Mouse (Mus musculus) heart, embryonic 11.5 days (tissue): Measurements from ENCODE around the gene Clip4. TPM values are rescaled to one million over a fixed set of nuclear protein-coding genes. Genes with fewer than 3 reads are reported as not detected.

Source experiments
- ATAC-seq: fragments of 200-750 bp; cut with Nextera tagmentation; replicated peaks from 2 replicates; pipeline ENCODE4 v1.8.0; 2017; ENCODE audit warnings: moderate library complexity; ENCODE audit not compliant: insufficient number of reproducible peaks, low FRiP score, low TSS enrichment
- H3K27ac ChIP-seq: fragments of 300-500 bp; sonication (generic); 2 replicates; pipeline ENCODE4 v1.5.1; 2014; ENCODE audit warnings: mild to moderate bottlenecking, low read depth, low read length
- H3K27me3 ChIP-seq: fragments of 300-500 bp; sonication (generic); 2 replicates; pipeline ENCODE4 v1.6.1; 2014; ENCODE audit warnings: mild to moderate bottlenecking, low read length, mixed read lengths; ENCODE audit not compliant: control insufficient read depth, insufficient read depth
- H3K36me3 ChIP-seq: fragments of 300-500 bp; sonication (generic); 2 replicates; pipeline ENCODE4 v1.6.1; 2014; ENCODE audit warnings: mild to moderate bottlenecking, low read length, moderate library complexity, mixed read lengths; ENCODE audit not compliant: control insufficient read depth, insufficient read depth
- H3K4me1 ChIP-seq: fragments of 300-500 bp; sonication (generic); 2 replicates; pipeline ENCODE4 v1.6.1; 2014; ENCODE audit warnings: low read length; ENCODE audit not compliant: control insufficient read depth, insufficient read depth
- H3K4me2 ChIP-seq: fragments of 300-500 bp; sonication (generic); 2 replicates; pipeline ENCODE4 v1.6.1; 2014; ENCODE audit warnings: mild to moderate bottlenecking, moderate library complexity
- H3K4me3 ChIP-seq: fragments of 300-500 bp; sonication (generic); 2 replicates; pipeline ENCODE4 v1.5.1; 2014; ENCODE audit warnings: low read depth, low read length
- H3K9ac ChIP-seq: fragments of 300-500 bp; sonication (generic); 2 replicates; pipeline ENCODE4 v1.6.1; 2014; ENCODE audit warnings: mild to moderate bottlenecking, low read depth, low read length, moderate library complexity
- H3K9me3 ChIP-seq: fragments of 300-500 bp; sonication (generic); replicated peaks from 2 replicates; pipeline ENCODE4 v1.6.1; 2016; ENCODE audit warnings: low read length; ENCODE audit not compliant: control insufficient read depth
- WGBS: fragments of 180-500 bp; shearing (Covaris S2); extraction: QIAGEN DNeasy Blood & Tissue Kit; methylation state at CpG from one replicate; pipeline ENCODE4 v1.1.7; 2014; ENCODE audit not compliant: insufficient replicate concordance; 5-methylcytosine and 5-hydroxymethylcytosine counted together
- polyA plus RNA-seq: library from polyadenylated mRNA; unstranded; fragments of >200 nt; fragmentation: Nextera tagmentation; extraction: Ambion mirVana; gene quantifications from 2 replicates; pipeline ENCODE4 v1.2.1, GENCODE M21; 2014

Gene Clip4
- polyA plus RNA-seq, 1 experiment from 2014 or later = 28.6 TPM

GRCm38 (mm10) chr17:71831960-71832359 lies 63.7 kb downstream of the Clip4 start:
- Histone ChIP-seq H3K9me3 (no peaks in the 10 kb centered on the region), H3K9ac (no peak overlapping the region), H3K36me3 (peaks cover 5% of the 10 kb centered on the region; the same call in 1 of the 2 replicates), H3K27me3 (no peaks in the 10 kb centered on the region), H3K4me3 (no peak overlapping the region), H3K27ac (no peak overlapping the region), H3K4me2 (no peak overlapping the region), H3K4me1 (0 out of 2 replicates have a peak, but pooled peaks cover 3% of the 10 kb centered on the region)
- 80% methylated on average over 3 of the region's 3 CpGs for WGBS
- no peak for ATAC-seq

DNA sequence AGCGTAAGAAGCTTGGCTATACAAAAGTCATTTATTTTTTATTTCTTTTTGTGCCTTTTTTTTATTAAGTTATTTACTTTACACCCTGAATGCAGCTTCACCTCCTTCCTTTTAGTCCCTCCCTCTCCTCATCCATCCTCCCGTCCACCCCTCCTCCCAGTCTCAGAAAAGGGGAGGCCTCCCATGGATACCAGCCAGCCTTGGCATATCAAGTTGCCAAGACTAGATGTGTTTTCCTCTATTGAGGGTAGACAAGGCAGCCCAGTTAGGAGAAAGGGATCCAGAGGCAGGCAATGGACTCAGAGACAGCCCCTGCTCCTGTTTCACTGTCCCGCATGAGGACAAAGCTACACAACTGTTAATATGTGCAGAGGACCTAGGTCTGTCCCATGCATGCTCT lies 93.9 kb downstream of the Clip4 start:
- no peak for ATAC-seq
- Histone ChIP-seq H3K4me1 (no peaks in the 10 kb centered on the region; the same call in 1 of the 2 replicates), H3K4me2 (no peak overlapping the region), H3K9ac (no peak overlapping the region), H3K27ac (no peak overlapping the region), H3K4me3 (no peak overlapping the region), H3K36me3 (peaks cover 8% of the 10 kb centered on the region), H3K9me3 (no peaks in the 10 kb centered on the region), H3K27me3 (no peaks in the 10 kb centered on the region)
- 81% methylated on average over 3 of the region's 3 CpGs for WGBS

DNA sequence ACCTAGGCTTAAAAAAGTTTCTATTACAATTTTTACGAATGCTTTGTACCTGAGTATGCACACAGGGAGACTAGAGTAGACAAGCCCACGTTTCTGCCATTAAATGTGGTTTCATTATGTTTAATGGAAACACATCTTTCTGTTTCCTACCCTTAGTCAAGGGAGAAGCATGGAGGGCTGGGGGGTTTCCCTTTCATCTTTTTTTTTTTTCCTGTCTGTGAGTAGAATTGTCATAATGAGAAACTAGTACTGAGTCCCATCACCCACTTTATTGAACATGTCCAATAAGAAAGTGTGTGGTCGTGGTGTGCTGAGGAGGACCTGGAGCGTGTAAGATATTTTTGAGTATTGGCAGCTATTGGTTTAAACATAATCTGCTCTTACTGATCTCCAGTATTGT lies 94.6 kb downstream of the Clip4 start:
- Histone ChIP-seq H3K27ac (no peak overlapping the region), H3K27me3 (no peaks in the 10 kb centered on the region), H3K4me1 (no peaks in the 10 kb centered on the region; the same call in 1 of the 2 replicates), H3K9ac (no peak overlapping the region), H3K4me3 (no peak overlapping the region), H3K9me3 (no peaks in the 10 kb centered on the region), H3K36me3 (peaks cover 8% of the 10 kb centered on the region), H3K4me2 (no peak overlapping the region)
- WGBS = 76% methylated on average over 4 of the region's 4 CpGs
- no peak for ATAC-seq

DNA sequence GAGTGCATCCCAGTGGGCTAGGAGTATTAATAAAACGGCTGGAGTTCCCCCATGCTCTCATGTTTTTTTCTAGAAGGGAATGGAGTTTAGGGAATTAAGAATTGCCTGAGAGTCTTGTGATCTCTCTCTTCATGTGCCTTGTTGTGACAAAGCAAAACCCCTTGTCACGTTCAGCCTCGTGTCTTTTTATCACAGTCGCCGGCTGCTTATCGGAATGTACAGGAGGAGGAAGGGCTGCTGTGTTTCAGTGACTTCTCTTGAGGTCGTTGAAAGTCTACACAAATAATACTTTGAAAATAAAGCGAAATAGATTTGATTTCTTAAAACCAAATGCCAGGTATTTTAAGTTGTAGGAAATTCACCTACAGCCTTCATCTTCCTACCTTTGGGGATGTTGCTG lies 95.8 kb downstream of the Clip4 start:
- Histone ChIP-seq H3K9me3 (no peaks in the 10 kb centered on the region), H3K4me2 (no peak overlapping the region), H3K9ac (no peak overlapping the region), H3K4me3 (no peak overlapping the region), H3K36me3 (peaks cover 6% of the 10 kb centered on the region), H3K4me1 (no peaks in the 10 kb centered on the region; the same call in 1 of the 2 replicates), H3K27ac (no peak overlapping the region), H3K27me3 (no peaks in the 10 kb centered on the region)
- ATAC-seq = no peak
- WGBS = 55% methylated on average over 8 of the region's 8 CpGs

GRCm38 (mm10) chr17:71865437-71865836 lies 97.2 kb downstream of the Clip4 start:
- Histone ChIP-seq H3K9me3 (no peaks in the 10 kb centered on the region), H3K4me2 (no peak overlapping the region), H3K9ac (no peak overlapping the region), H3K36me3 (no peaks in the 10 kb centered on the region), H3K27ac (no peak overlapping the region), H3K4me3 (no peak overlapping the region), H3K4me1 (peaks cover 3% of the 10 kb centered on the region; the same call in 1 of the 2 replicates), H3K27me3 (no peaks in the 10 kb centered on the region)
- no peak for ATAC-seq
- 76% methylated on average over 5 of the region's 5 CpGs for WGBS

- Histone ChIP-seq H3K4me1 (peaks cover 3% of the 10 kb centered on the region; the same call in 1 of the 2 replicates), H3K9me3 (no peaks in the 10 kb centered on the region), H3K27me3 (no peaks in the 10 kb centered on the region), H3K4me2 (no peak overlapping the region), H3K27ac (no peak overlapping the region), H3K4me3 (no peak overlapping the region), H3K36me3 (no peaks in the 10 kb centered on the region), H3K9ac (no peak overlapping the region)
- 82% methylated on average over 2 of the region's 2 CpGs for WGBS
- no peak for ATAC-seq
These were observed 99.6 kb downstream of the Clip4 start for GRCm38 (mm10) chr17:71867892-71868291.

GRCm38 (mm10) chr17:71868828-71869227 lies 100.6 kb downstream of the Clip4 start:
- Histone ChIP-seq H3K4me1 (peaks cover 3% of the 10 kb centered on the region; the same call in 1 of the 2 replicates), H3K36me3 (no peaks in the 10 kb centered on the region), H3K27me3 (no peaks in the 10 kb centered on the region), H3K4me3 (no peak overlapping the region), H3K9ac (no peak overlapping the region), H3K4me2 (peak overlapping the region; percentile 91), H3K9me3 (no peaks in the 10 kb centered on the region), H3K27ac (no peak overlapping the region)
- WGBS = 86% methylated on average over 12 of the region's 12 CpGs
- ATAC-seq = no peak

DNA sequence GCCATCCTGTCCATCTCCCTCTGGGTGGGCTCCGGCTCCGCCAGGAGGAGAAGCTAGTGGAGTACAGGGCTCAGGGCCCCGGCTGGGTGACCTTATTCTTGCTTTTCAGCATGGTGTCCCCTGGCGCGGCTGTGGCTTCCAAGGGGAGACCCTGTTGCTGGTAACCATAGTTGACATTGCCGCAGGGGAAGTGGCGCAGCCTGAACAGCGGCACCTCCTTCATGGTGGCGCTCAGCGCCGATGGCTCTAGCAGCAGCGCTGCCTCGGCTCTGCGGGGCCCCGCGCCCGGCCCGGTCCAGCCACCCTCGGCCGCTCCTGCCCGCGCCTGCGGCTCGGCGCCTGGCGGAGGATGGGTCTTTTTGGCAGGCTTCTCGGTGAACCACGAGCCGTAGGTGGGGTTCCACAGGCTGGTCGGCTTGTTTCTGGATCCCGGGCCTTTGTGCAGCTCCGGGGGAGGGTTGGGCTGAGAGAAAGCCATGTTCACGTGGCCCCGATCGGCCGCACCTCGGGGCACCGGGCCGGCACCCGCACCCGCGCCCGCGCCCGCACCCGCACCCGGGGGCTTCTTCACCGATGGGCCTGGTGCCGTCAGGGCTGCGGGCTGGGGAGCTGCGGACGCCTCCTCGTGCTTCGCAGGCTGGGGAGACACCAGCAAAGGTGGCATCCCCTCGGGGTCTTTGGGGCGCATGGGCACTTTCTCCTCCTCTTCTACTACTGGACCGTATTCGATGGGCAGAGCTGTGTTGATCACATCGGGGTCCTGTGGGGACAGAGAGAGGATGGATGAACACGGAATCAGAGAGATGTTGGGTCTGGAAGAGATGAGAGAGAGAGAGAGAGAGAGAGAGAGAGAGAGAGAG lies 101.3 kb downstream of the Clip4 start:
- H3K27ac ChIP-seq = no peak overlapping the region
- peaks cover 3% of the 10 kb centered on the region; the same call in 1 of the 2 replicates for H3K4me1 ChIP-seq
- 5% methylated on average over 60 of the region's 60 CpGs for WGBS
- peak; percentile 72 for ATAC-seq
- H3K36me3 ChIP-seq = no peaks in the 10 kb centered on the region
- H3K4me3 ChIP-seq = peak overlapping the region; percentile 51
- H3K9ac ChIP-seq = peak overlapping the region; percentile 87
- H3K27me3 ChIP-seq = no peaks in the 10 kb centered on the region
- H3K4me2 ChIP-seq = peak overlapping the region; percentile 91
- H3K9me3 ChIP-seq = no peaks in the 10 kb centered on the region
